Mouse (Mus musculus) midbrain, embryonic 12.5 days (tissue): ENCODE data around the gene P2ry12. TPM values are rescaled to one million over a fixed set of nuclear protein-coding genes. Genes with fewer than 3 reads are reported as not detected.

Source experiments
- ATAC-seq: fragments of 200-750 bp; cut with Nextera tagmentation; 2 replicates; pipeline ENCODE4 v1.8.0; 2017; ENCODE audit warnings: low read depth, moderate TSS enrichment, moderate library complexity; ENCODE audit not compliant: low FRiP score
- H3K27ac ChIP-seq: fragments of 300-500 bp; sonication (generic); replicated peaks from 2 replicates; pipeline ENCODE4 v1.5.1; 2016; ENCODE audit warnings: mild to moderate bottlenecking
- H3K27me3 ChIP-seq: fragments of 300-500 bp; sonication (generic); 2 replicates; pipeline ENCODE4 v1.6.1; 2016; ENCODE audit warnings: mild to moderate bottlenecking
- H3K36me3 ChIP-seq: fragments of 300-500 bp; sonication (generic); 2 replicates; pipeline ENCODE4 v1.6.1; 2016
- H3K4me1 ChIP-seq: fragments of 300-500 bp; sonication (generic); 2 replicates; pipeline ENCODE4 v1.6.1; 2016
- H3K4me2 ChIP-seq: fragments of 300-500 bp; sonication (generic); replicated peaks from 2 replicates; pipeline ENCODE4 v1.6.1; 2016; ENCODE audit warnings: mild to moderate bottlenecking, moderate library complexity
- H3K4me3 ChIP-seq: fragments of 300-500 bp; sonication (generic); 2 replicates; pipeline ENCODE4 v1.5.1; 2016; ENCODE audit warnings: mild to moderate bottlenecking
- H3K9ac ChIP-seq: fragments of 300-500 bp; sonication (generic); replicated peaks from 2 replicates; pipeline ENCODE4 v1.6.1; 2016; ENCODE audit warnings: mild to moderate bottlenecking, moderate library complexity
- H3K9me3 ChIP-seq: fragments of 300-500 bp; sonication (generic); 2 replicates; pipeline ENCODE4 v1.6.1; 2016; ENCODE audit warnings: mild to moderate bottlenecking
- WGBS: fragments of 180-500 bp; shearing (Covaris S2); methylation state at CpG from one replicate; pipeline ENCODE4 v1.1.7; 2016; 5-methylcytosine and 5-hydroxymethylcytosine counted together
- polyA plus RNA-seq: library from polyadenylated mRNA; unstranded; fragments of >200 nt; fragmentation: Nextera tagmentation; extraction: Ambion mirVana; gene quantifications from 2 replicates; pipeline ENCODE4 v1.2.1, GENCODE M21; 2016

The P2ry12 gene
- polyA plus RNA-seq, 1 experiment from 2014 or later, result 4.3 TPM

DNA sequence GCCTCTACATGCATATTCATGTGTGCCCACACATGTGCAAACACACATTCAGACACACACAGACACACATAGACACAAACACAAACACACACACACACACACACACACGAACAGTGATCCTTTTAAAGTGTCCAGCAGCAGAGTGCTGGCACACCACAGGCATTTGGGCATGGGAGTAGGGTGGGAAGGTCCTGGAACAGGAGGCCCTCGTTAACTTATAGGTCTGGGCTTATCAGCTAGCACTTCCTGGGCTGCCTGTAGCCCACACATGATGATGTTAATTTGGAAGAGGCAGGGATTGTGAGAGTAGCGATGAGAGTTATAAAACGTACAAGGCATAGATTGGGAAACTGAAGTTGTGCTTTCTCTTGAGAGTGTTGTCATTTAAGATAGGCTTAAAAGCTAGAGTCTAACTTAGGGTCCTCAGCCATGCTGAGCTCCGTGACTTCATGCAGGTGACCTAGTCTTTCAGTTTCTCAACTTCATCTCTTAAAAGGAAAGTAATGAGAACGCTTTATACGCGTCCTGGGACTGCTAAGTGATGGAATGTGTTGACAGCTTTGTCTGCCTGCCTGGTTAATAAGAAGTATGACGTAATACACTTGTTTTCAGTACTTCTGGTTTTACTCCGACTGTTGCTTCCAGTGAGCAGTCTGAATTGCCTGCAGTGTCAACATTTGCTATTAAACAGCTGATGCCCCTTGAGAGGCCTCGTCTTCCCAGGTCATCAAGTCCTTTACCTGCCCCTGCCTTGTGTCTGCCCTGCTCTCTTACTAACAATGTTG is 57.8 kb downstream of the P2ry12 start:
- no peak for ATAC-seq
- Histone ChIP-seq H3K27me3 (no peaks in the 10 kb centered on the region), H3K9me3 (no peaks in the 10 kb centered on the region), H3K4me1 (no peaks in the 10 kb centered on the region), H3K4me2 (no peak overlapping the region), H3K9ac (no peak overlapping the region), H3K27ac (no peak overlapping the region), H3K36me3 (no peaks in the 10 kb centered on the region), H3K4me3 (no peak overlapping the region)
- 87% methylated on average over 11 of the region's 11 CpGs for WGBS

GRCm38 (mm10) chr3:59203802-59204520 is 58.7 kb downstream of the P2ry12 start:
- H3K9me3 ChIP-seq, result no peaks in the 10 kb centered on the region
- H3K36me3 ChIP-seq, result no peaks in the 10 kb centered on the region
- no peak overlapping the region for H3K27ac ChIP-seq
- H3K9ac ChIP-seq, result no peak overlapping the region
- no peaks in the 10 kb centered on the region for H3K4me1 ChIP-seq
- no peak overlapping the region for H3K4me3 ChIP-seq
- H3K4me2 ChIP-seq, result no peak overlapping the region
- ATAC-seq, result no peak
- 84% methylated on average over 8 of the region's 8 CpGs for WGBS
- no peaks in the 10 kb centered on the region for H3K27me3 ChIP-seq

DNA sequence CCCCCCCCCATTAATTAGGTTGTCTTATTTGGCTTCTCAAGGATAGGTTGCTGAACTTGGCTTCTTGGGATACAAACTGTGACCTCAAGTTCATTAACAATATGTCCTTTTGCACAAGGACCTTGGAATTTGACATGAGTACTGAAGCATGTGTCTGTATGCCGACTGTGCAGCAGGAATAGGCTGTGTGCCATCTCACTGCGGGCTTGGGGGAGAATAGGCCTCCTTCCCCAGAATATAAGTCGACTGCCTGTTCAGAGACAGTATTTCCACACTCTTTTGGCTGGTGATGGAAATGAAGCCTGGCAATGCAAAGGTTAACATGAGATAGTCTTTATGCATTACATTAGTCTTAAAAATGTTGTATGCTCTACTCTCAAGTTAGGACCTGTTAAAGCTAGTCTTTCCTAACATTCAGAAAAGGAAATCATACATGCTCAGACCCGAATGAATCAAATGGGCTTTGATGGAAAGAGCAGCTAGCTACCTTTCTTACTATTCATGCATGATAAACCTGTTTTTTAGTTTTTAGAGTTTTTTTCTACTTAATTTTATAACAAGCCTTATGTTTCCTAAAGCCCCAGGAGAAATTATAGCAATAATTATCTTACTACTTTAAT is 65.2 kb downstream of the P2ry12 start:
- H3K4me3 ChIP-seq, result no peak overlapping the region
- no peaks in the 10 kb centered on the region for H3K4me1 ChIP-seq
- no peaks in the 10 kb centered on the region for H3K36me3 ChIP-seq
- no peak for ATAC-seq
- H3K9ac ChIP-seq, result no peak overlapping the region
- H3K27me3 ChIP-seq, result no peaks in the 10 kb centered on the region
- H3K27ac ChIP-seq, result no peak overlapping the region
- H3K4me2 ChIP-seq, result no peak overlapping the region
- 87% methylated on average over 4 of the region's 4 CpGs for WGBS
- H3K9me3 ChIP-seq, result no peaks in the 10 kb centered on the region

DNA sequence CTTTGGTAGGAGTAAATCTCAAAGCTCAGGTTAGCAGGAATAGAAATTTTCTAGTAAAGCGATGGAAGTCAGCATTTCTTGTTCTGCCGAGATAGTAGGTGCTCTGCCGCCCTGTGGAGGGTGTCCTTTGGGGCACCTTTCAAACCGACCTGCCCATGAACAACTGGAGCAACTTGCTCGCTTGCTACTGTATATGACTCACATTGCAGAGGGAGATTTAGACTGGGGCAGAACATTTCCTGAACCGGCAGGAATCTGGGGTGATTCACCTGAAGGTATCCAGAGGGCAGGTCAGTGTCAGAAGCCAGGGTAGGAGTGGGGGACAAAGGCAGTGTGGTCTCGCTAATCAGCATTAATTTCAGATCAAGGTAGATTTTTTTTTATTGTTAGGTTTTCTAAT is 67.7 kb downstream of the P2ry12 start, which contains the start of gene Gpr87:
TSS of gene Gpr87 (minus strand) at position 167 of the 400 bp plus-strand sequence.
- Histone ChIP-seq H3K27me3 (no peaks in the 10 kb centered on the region), H3K9ac (no peak within 1 kb of the TSS)
- 85% methylated on average over 7 of the region's 7 CpGs for WGBS

GRCm38 (mm10) chr3:59194099-59194498 is 68.6 kb downstream of the P2ry12 start:
- Histone ChIP-seq H3K4me3 (no peak overlapping the region), H3K9ac (no peak overlapping the region), H3K4me2 (no peak overlapping the region), H3K27me3 (no peaks in the 10 kb centered on the region), H3K36me3 (no peaks in the 10 kb centered on the region), H3K27ac (no peak overlapping the region), H3K4me1 (no peaks in the 10 kb centered on the region), H3K9me3 (no peaks in the 10 kb centered on the region)
- WGBS, result 92% methylated on average over 7 of the region's 7 CpGs
- ATAC-seq, result no peak

More for the DNA sequence above, 67.7 kb downstream of the P2ry12 start, which contains the start of gene Gpr87:
- H3K4me2 ChIP-seq, result no peak within 1 kb of the TSS
- H3K4me3 ChIP-seq, result no peak within 1 kb of the TSS
- no peak for ATAC-seq
- H3K4me1 ChIP-seq, result no peaks in the 10 kb centered on the region
- no peaks in the 10 kb centered on the region for H3K36me3 ChIP-seq
- H3K27ac ChIP-seq, result no peak within 1 kb of the TSS
- no peaks in the 10 kb centered on the region for H3K9me3 ChIP-seq

DNA sequence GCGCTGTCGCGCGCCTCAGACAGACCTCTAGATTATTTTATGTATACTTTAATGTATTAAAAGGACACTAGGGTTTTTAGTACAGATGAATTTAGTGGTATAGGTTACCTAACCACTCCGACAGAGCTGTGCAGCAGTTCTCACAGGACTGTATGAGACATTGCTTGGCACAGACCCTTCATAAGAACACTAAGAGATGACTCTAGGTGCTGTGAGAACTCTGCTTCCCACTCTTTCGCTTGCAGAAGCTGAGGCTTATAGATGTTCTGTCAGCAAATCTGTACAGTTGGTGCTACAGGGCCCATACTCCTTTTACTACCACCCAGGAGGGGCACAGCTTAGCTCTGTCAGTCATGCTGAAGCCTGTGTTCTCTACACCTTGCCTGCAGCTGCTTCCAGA is 71.0 kb downstream of the P2ry12 start:
- WGBS, result 95% methylated on average over 6 of the region's 6 CpGs
- Histone ChIP-seq H3K4me1 (no peaks in the 10 kb centered on the region), H3K4me3 (no peak overlapping the region), H3K27me3 (no peaks in the 10 kb centered on the region), H3K9ac (no peak overlapping the region), H3K9me3 (no peaks in the 10 kb centered on the region), H3K4me2 (no peak overlapping the region), H3K27ac (no peak overlapping the region), H3K36me3 (no peaks in the 10 kb centered on the region)
- no peak for ATAC-seq

GRCm38 (mm10) chr3:59187336-59187735 is 75.3 kb downstream of the P2ry12 start:
- 87% methylated on average over 4 of the region's 4 CpGs for WGBS
- no peak for ATAC-seq
- no peaks in the 10 kb centered on the region for H3K27me3 ChIP-seq
- H3K9me3 ChIP-seq, result no peaks in the 10 kb centered on the region
- H3K27ac ChIP-seq, result no peak overlapping the region
- no peak overlapping the region for H3K4me3 ChIP-seq
- H3K9ac ChIP-seq, result no peak overlapping the region
- H3K4me1 ChIP-seq, result 0 out of 2 replicates have a peak, but pooled peaks cover under 1% of the 10 kb centered on the region
- no peak overlapping the region for H3K4me2 ChIP-seq
- no peaks in the 10 kb centered on the region for H3K36me3 ChIP-seq

- WGBS, result 86% methylated on average over 4 of the region's 4 CpGs
Observed at GRCm38 (mm10) chr3:59185662-59186061, 77.0 kb downstream of the P2ry12 start.

GRCm38 (mm10) chr3:59182129-59182528 is 80.5 kb downstream of the P2ry12 start:
- no peaks in the 10 kb centered on the region for H3K27me3 ChIP-seq
- 0 out of 2 replicates have a peak, but pooled peaks cover 4% of the 10 kb centered on the region for H3K4me1 ChIP-seq
- peak; percentile 77 for ATAC-seq
- no peaks in the 10 kb centered on the region for H3K36me3 ChIP-seq
- H3K9ac ChIP-seq, result no peak overlapping the region
- H3K9me3 ChIP-seq, result no peaks in the 10 kb centered on the region
- no peak overlapping the region for H3K27ac ChIP-seq
- no peak overlapping the region for H3K4me2 ChIP-seq
- H3K4me3 ChIP-seq, result no peak overlapping the region

More at GRCm38 (mm10) chr3:59185662-59186061, 77.0 kb downstream of the P2ry12 start:
- Histone ChIP-seq H3K27ac (no peak overlapping the region), H3K27me3 (no peaks in the 10 kb centered on the region), H3K4me1 (0 out of 2 replicates have a peak, but pooled peaks cover 4% of the 10 kb centered on the region), H3K4me3 (no peak overlapping the region), H3K36me3 (no peaks in the 10 kb centered on the region), H3K9ac (no peak overlapping the region), H3K4me2 (no peak overlapping the region), H3K9me3 (no peaks in the 10 kb centered on the region)
- no peak for ATAC-seq

- H3K36me3 ChIP-seq, result no peaks in the 10 kb centered on the region
- WGBS, result 74% methylated on average over 5 of the region's 5 CpGs
- no peak overlapping the region for H3K4me2 ChIP-seq
Observed at GRCm38 (mm10) chr3:59181134-59181533, 81.5 kb downstream of the P2ry12 start.

GRCm38 (mm10) chr3:59176871-59177270 is 85.8 kb downstream of the P2ry12 start:
- Histone ChIP-seq H3K4me3 (no peak overlapping the region), H3K27ac (no peak overlapping the region), H3K27me3 (no peaks in the 10 kb centered on the region), H3K36me3 (no peaks in the 10 kb centered on the region), H3K4me1 (no peaks in the 10 kb centered on the region), H3K4me2 (no peak overlapping the region), H3K9me3 (no peaks in the 10 kb centered on the region), H3K9ac (no peak overlapping the region)
- 63% methylated on average over 5 of the region's 5 CpGs for WGBS
- no peak for ATAC-seq

More at GRCm38 (mm10) chr3:59181134-59181533, 81.5 kb downstream of the P2ry12 start:
- Histone ChIP-seq H3K9me3 (no peaks in the 10 kb centered on the region), H3K27ac (no peak overlapping the region), H3K27me3 (no peaks in the 10 kb centered on the region), H3K4me3 (no peak overlapping the region), H3K4me1 (0 out of 2 replicates have a peak, but pooled peaks cover 4% of the 10 kb centered on the region), H3K9ac (no peak overlapping the region)
- ATAC-seq, result no peak; the same call in 1 of the 2 replicates

GRCm38 (mm10) chr3:59175234-59175633 is 87.4 kb downstream of the P2ry12 start:
- H3K9ac ChIP-seq, result no peak overlapping the region
- H3K4me1 ChIP-seq, result no peaks in the 10 kb centered on the region
- no peaks in the 10 kb centered on the region for H3K9me3 ChIP-seq
- ATAC-seq, result peak; percentile 60; the same call in 1 of the 2 replicates
- 46% methylated on average over 5 of the region's 5 CpGs for WGBS
- H3K4me2 ChIP-seq, result no peak overlapping the region
- no peaks in the 10 kb centered on the region for H3K36me3 ChIP-seq
- no peaks in the 10 kb centered on the region for H3K27me3 ChIP-seq
- H3K4me3 ChIP-seq, result no peak overlapping the region
- no peak overlapping the region for H3K27ac ChIP-seq
